Mouse (Mus musculus) liver, postnatal 0 days (tissue): ENCODE data around the gene Nsfl1c. TPM values are rescaled to one million over a fixed set of nuclear protein-coding genes. Genes with fewer than 3 reads are reported as not detected.

Experiments used
- ATAC-seq: fragments of 200-750 bp; cut with Nextera tagmentation; 2 replicates; pipeline ENCODE4 v1.8.0; 2017; ENCODE audit warnings: mild to moderate bottlenecking, moderate library complexity
- DNase-seq: peaks from one replicate; pipeline ENCODE4 v3.0.0-alpha.2; 2016
- H3K27ac ChIP-seq: fragments of 300-500 bp; sonication (generic); 2 replicates; pipeline ENCODE4 v1.5.1; 2014; ENCODE audit warnings: antibody characterized with exemption, moderate library complexity, mild to moderate bottlenecking, low read depth
- H3K27me3 ChIP-seq: fragments of 300-500 bp; sonication (generic); 2 replicates; pipeline ENCODE4 v1.6.1; 2014; ENCODE audit warnings: low read length, control low read depth, mixed read lengths; ENCODE audit not compliant: insufficient read depth
- H3K36me3 ChIP-seq: fragments of 300-500 bp; sonication (generic); replicated peaks from 2 replicates; pipeline ENCODE4 v1.6.1; 2014; ENCODE audit warnings: mild to moderate bottlenecking, control low read depth, low read length, moderate library complexity, mixed read lengths; ENCODE audit not compliant: insufficient read depth
- H3K4me1 ChIP-seq: fragments of 300-500 bp; sonication (generic); 2 replicates; pipeline ENCODE4 v1.6.1; 2014; ENCODE audit warnings: antibody characterized with exemption, mild to moderate bottlenecking, control low read depth; ENCODE audit not compliant: insufficient read depth
- H3K4me2 ChIP-seq: fragments of 300-500 bp; sonication (generic); 2 replicates; pipeline ENCODE4 v1.6.1; 2014; ENCODE audit warnings: low read depth, mild to moderate bottlenecking, low read length, moderate library complexity, mixed read lengths
- H3K4me3 ChIP-seq: fragments of 300-500 bp; sonication (generic); 2 replicates; pipeline ENCODE4 v1.5.1; 2014; ENCODE audit warnings: low read depth, low read length
- H3K9ac ChIP-seq: fragments of 300-500 bp; sonication (generic); replicated peaks from 2 replicates; pipeline ENCODE4 v1.6.1; 2014; ENCODE audit warnings: mild to moderate bottlenecking, moderate library complexity
- H3K9me3 ChIP-seq: fragments of 300-500 bp; sonication (generic); 2 replicates; pipeline ENCODE4 v1.6.1; 2016; ENCODE audit warnings: mild to moderate bottlenecking, control low read depth, low read length, mixed read lengths
- CTCF ChIP-seq: sonication (generic); IDR thresholded peaks from 2 replicates; pipeline ENCODE4 v1.5.1; 2016; ENCODE audit warnings: antibody characterized with exemption, low read depth
- EP300 ChIP-seq: IDR thresholded peaks from 2 replicates; pipeline ENCODE4 v1.6.1; 2016; ENCODE audit warnings: antibody characterized with exemption, low read depth, mild to moderate bottlenecking
- WGBS: fragments of 180-500 bp; shearing (Covaris S2); extraction: QIAGEN DNeasy Blood & Tissue Kit; methylation state at CpG from one replicate; pipeline ENCODE4 v1.1.7; 2014; ENCODE audit not compliant: insufficient replicate concordance; 5-methylcytosine and 5-hydroxymethylcytosine counted together
- polyA plus RNA-seq: library from polyadenylated mRNA; unstranded; fragments of >200 nt; fragmentation: Nextera tagmentation; extraction: Ambion mirVana; gene quantifications from 2 replicates; pipeline ENCODE4 v1.2.1, GENCODE M21; 2015

Gene Nsfl1c
- polyA plus RNA-seq, 1 experiment from 2014 or later, result 52.9 TPM

- TF ChIP-seq CTCF (no peak), EP300 (no peak)
- 1% methylated on average over 74 of the region's 93 CpGs for WGBS
These were observed 48.5 kb downstream of the Nsfl1c start, which contains the start of gene Fkbp1a for GRCm38 (mm10) chr2:151542323-151543062. Gene Fkbp1a (plus strand): TSS chr2:151542483.

DNA sequence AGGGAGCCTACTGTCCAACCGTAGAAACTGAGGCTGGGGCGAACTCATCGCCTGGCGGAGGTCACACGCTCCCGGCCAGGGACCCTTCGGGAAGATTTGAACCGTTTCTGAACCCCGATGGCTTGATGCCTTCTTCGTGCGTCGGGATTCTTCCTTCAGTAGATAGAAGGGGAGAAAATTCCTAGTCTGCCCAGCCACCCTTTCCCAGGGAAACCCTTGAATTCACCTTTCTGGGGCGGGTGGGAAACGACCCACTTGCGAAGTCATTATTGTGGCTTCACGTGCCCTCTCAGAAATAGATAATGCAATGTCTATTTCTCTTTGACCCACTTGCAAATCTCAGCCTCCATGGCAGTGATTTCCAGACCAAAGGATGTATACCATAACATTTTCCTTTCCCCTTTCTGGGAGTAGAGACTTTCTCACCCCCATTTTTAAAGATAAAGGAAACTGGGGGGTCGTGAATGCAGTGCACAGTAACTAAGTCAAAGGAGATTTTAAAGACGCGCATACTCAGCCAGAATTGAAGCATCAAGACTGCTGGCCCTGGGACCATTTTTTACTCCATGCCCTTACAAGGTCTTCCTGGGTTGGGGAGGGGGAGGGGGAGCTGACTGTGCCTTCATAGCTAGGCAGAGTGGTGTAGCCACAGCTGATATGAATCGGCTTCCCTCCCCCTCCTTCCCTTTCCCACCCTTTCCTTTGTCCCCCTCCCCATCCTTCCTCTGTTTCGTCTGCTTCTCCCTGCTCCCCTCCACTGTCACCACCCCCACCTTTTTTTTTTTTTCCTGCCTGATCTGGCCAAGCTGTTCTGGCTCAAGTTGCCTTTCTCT is 49.3 kb downstream of the Nsfl1c start:
- TF ChIP-seq EP300 (no peak), CTCF (no peak)
- Histone ChIP-seq H3K9me3 (no peaks in the 10 kb centered on the region), H3K9ac (peak overlapping the region; percentile 78), H3K4me1 (peaks cover 15% of the 10 kb centered on the region), H3K27me3 (no peaks in the 10 kb centered on the region), H3K27ac (peak overlapping the region; percentile 89), H3K4me3 (peak overlapping the region; percentile 73), H3K4me2 (peak overlapping the region; percentile 86), H3K36me3 (peaks cover 10% of the 10 kb centered on the region; the same call in 1 of the 2 replicates)
- DNase-seq (peak; percentile 42), ATAC-seq (no peak)
- 1% methylated on average over 21 of the region's 21 CpGs for WGBS

More at GRCm38 (mm10) chr2:151542323-151543062, 48.5 kb downstream of the Nsfl1c start, which contains the start of gene Fkbp1a:
- H3K27ac ChIP-seq, result peak within 1 kb of the TSS; percentile 89
- peak within 1 kb of the TSS; percentile 78 for H3K9ac ChIP-seq
- DNase-seq (peak; percentile 94), ATAC-seq (peak; percentile 96)
- peaks cover 8% of the 10 kb centered on the region; the same call in 1 of the 2 replicates for H3K36me3 ChIP-seq
- peak within 1 kb of the TSS; percentile 73 for H3K4me3 ChIP-seq
- no peaks in the 10 kb centered on the region for H3K27me3 ChIP-seq
- no peaks in the 10 kb centered on the region for H3K9me3 ChIP-seq
- peak within 1 kb of the TSS; percentile 86 for H3K4me2 ChIP-seq
- peaks cover 15% of the 10 kb centered on the region for H3K4me1 ChIP-seq

DNA sequence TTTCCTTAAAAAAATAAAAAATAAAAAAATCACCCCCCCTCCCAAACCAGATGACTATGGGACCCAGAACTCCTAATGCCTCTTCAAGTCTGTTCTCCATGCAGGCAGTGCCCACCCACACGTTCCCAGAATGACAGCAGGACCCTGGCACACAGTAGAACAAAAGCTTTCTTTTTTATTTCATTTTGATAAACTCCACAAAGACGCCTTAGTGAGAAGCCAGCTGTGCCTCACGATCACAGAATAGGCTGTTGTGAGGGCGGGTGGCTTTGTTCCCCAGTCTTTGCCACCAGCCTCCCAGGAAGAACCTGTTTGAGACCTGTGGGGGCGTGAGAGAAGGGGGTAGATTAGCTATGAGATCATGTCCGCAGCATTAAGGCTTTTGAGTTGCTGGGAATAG is 50.7 kb downstream of the Nsfl1c start:
- Histone ChIP-seq H3K4me3 (no peak overlapping the region), H3K36me3 (peaks cover 10% of the 10 kb centered on the region; the same call in 1 of the 2 replicates), H3K4me2 (peak overlapping the region; percentile 86), H3K4me1 (peaks cover 18% of the 10 kb centered on the region), H3K9ac (no peak overlapping the region), H3K27me3 (no peaks in the 10 kb centered on the region), H3K27ac (no peak overlapping the region), H3K9me3 (no peaks in the 10 kb centered on the region)
- WGBS, result 61% methylated on average over 6 of the region's 6 CpGs
- no peak for TF ChIP-seq CTCF
- no peak for TF ChIP-seq EP300
- no peak for DNase-seq
- no peak for ATAC-seq

DNA sequence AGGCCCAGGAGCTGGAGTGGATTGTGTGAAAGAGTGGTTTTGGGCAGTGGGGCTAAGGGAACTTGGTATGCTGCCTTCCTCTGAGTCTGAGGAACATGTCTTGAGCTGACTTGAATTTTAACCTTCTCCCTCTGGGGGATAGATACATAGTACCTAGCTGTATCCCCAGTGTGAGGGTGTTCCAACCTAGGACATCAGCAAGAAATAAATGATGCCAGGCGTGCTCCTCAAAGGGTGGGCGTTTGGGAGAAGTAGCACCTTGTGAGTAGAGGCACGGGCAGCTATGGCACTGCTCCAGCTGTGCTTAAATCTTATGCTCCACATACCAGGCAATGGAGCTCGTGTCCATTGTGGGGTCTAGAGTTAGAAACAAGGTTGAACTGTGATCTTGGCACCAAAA is 52.6 kb downstream of the Nsfl1c start:
- no peaks in the 10 kb centered on the region for H3K9me3 ChIP-seq
- no peaks in the 10 kb centered on the region for H3K27me3 ChIP-seq
- H3K4me1 ChIP-seq, result peaks cover 13% of the 10 kb centered on the region
- no peak for TF ChIP-seq EP300
- TF ChIP-seq CTCF, result no peak
- DNase-seq (no peak), ATAC-seq (no peak)
- no peak overlapping the region for H3K9ac ChIP-seq
- H3K4me2 ChIP-seq, result no peak overlapping the region
- 77% methylated on average over 4 of the region's 4 CpGs for WGBS
- no peak overlapping the region for H3K4me3 ChIP-seq
- no peak overlapping the region for H3K27ac ChIP-seq
- peaks cover 10% of the 10 kb centered on the region for H3K36me3 ChIP-seq

- 91% methylated on average over 3 of the region's 3 CpGs for WGBS
- H3K4me2 ChIP-seq, result no peak overlapping the region
- ATAC-seq (no peak), DNase-seq (no peak)
- H3K9ac ChIP-seq, result no peak overlapping the region
- H3K4me1 ChIP-seq, result peaks cover 3% of the 10 kb centered on the region; the same call in 1 of the 2 replicates
- no peaks in the 10 kb centered on the region for H3K9me3 ChIP-seq
- no peak overlapping the region for H3K27ac ChIP-seq
- H3K27me3 ChIP-seq, result no peaks in the 10 kb centered on the region
- peaks cover 17% of the 10 kb centered on the region for H3K36me3 ChIP-seq
- TF ChIP-seq CTCF, result no peak
- no peak for TF ChIP-seq EP300
- no peak overlapping the region for H3K4me3 ChIP-seq
These were observed 55.7 kb downstream of the Nsfl1c start for GRCm38 (mm10) chr2:151549615-151550121.

Other genes starting within 250 kb of the Nsfl1c start
- not detected in 2 replicates for gene 4921509C19Rik, start 18.0 kb upstream of the Nsfl1c start, polyA plus RNA-seq
- 121 and 128 TPM in 2 replicates for gene Fkbp1a, start 48.3 kb downstream of the Nsfl1c start, polyA plus RNA-seq
- 0.20 TPM in 2 replicates for gene Sdcbp2, start 78.4 kb downstream of the Nsfl1c start, polyA plus RNA-seq
- not detected in 2 replicates for gene Snph, start 138.4 kb downstream of the Nsfl1c start, polyA plus RNA-seq
- gene Rad21l, start 174.4 kb downstream of the Nsfl1c start, polyA plus RNA-seq, result not detected in 2 replicates
- gene Tmem74b, start 207.8 kb downstream of the Nsfl1c start, polyA plus RNA-seq, result 0.07 TPM in 1 of 2 replicates, not detected in the other